Mouse (Mus musculus) MEL (cell line): ENCODE results near the gene Axin2. TPM values are rescaled to one million over a fixed set of nuclear protein-coding genes. Genes with fewer than 3 reads are reported as not detected.

ENCODE experiments used
- polyA plus RNA-seq, 2 experiments: library from polyadenylated mRNA; stranded (reverse) in 1 of 2; unstranded in 1 of 2; fragments of >175 nt in 1 of 2; fragments of >200 nt in 1 of 2; gene quantifications; 2 replicates each; pipeline versions ENCODE4 v1.2.1 to v1.2.4; 2012; ENCODE audit warnings: low replicate concordance in 2 of 2, low read depth in 1 of 2; ENCODE audit not compliant: insufficient read length in 2 of 2, insufficient read depth in 1 of 2, missing spikeins in 1 of 2
- total RNA-seq: library from RNA; depleted of rRNA; stranded (reverse); fragments of 300-350 nt; gene quantifications from 2 replicates; pipeline ENCODE4 v1.2.3, GENCODE M21; 2012; rRNA removed

Gene Axin2
- total and polyA plus RNA-seq, 3 experiments: not detected

Other genes starting within 250 kb of the Axin2 start
- not detected in 2 replicates for gene E030025P04Rik, start 224.0 kb downstream of the Axin2 start, total RNA-seq
- gene E030025P04Rik, start 224.0 kb downstream of the Axin2 start, polyA plus RNA-seq: not detected